Mouse (Mus musculus): ENCODE measurements around the gene Agrn.

Agrn gene

GRCm38 (mm10) chr4:156197131-156197828 is at the start of gene Agrn:
Gene Agrn (minus strand): TSS chr4:156197488.
- DNase-seq (ENCODE audit: low spot score) = peak; percentile 79

- DNase-seq (ENCODE audit: low spot score) = no peak
Observed at GRCm38 (mm10) chr4:156236651-156237447, 39.6 kb upstream of the Agrn start.

GRCm38 (mm10) chr4:156235808-156236533 is 38.7 kb upstream of the Agrn start, which contains the start of gene Noc2l:
Gene Noc2l (plus strand): TSS chr4:156236010.
- peak; percentile 92 for DNase-seq (ENCODE audit: low spot score)

- DNase-seq (ENCODE audit: low spot score) = no peak
Observed at GRCm38 (mm10) chr4:156235360-156235770, 38.1 kb upstream of the Agrn start.

- DNase-seq (ENCODE audit: low spot score) = peak; percentile 83
Observed at GRCm38 (mm10) chr4:156234701-156235213, 37.5 kb upstream of the Agrn start, which contains the start of gene Plekhn1. Gene Plekhn1 (minus strand): TSS chr4:156234857.

GRCm38 (mm10) chr4:156234021-156234501 is 36.8 kb upstream of the Agrn start:
- DNase-seq (ENCODE audit: low spot score) = no peak

GRCm38 (mm10) chr4:156228393-156229024 is 31.2 kb upstream of the Agrn start:
- no peak for DNase-seq (ENCODE audit: low spot score)

GRCm38 (mm10) chr4:156227752-156228392 is 30.6 kb upstream of the Agrn start:
- no peak for DNase-seq (ENCODE audit: low spot score)

- no peak for DNase-seq (ENCODE audit: low spot score)
Observed at GRCm38 (mm10) chr4:156224276-156224675, 27.0 kb upstream of the Agrn start.

- no peak for DNase-seq (ENCODE audit: low spot score)
Observed at GRCm38 (mm10) chr4:156219936-156220335, 22.6 kb upstream of the Agrn start.

GRCm38 (mm10) chr4:156217838-156218237 is 20.6 kb upstream of the Agrn start:
- DNase-seq (ENCODE audit: low spot score) = no peak

GRCm38 (mm10) chr4:156217022-156217669 is 19.9 kb upstream of the Agrn start:
- no peak for DNase-seq (ENCODE audit: low spot score)

GRCm38 (mm10) chr4:156216196-156216595 is 18.9 kb upstream of the Agrn start:
- no peak for DNase-seq (ENCODE audit: low spot score)

- no peak for DNase-seq (ENCODE audit: low spot score)
Observed at GRCm38 (mm10) chr4:156215649-156216048, 18.4 kb upstream of the Agrn start, which contains the start of gene Perm1. Gene Perm1 (plus strand): TSS chr4:156215868.

- no peak for DNase-seq (ENCODE audit: low spot score)
Observed at GRCm38 (mm10) chr4:156213134-156213533, 15.8 kb upstream of the Agrn start.

- DNase-seq (ENCODE audit: low spot score) = no peak
Observed at GRCm38 (mm10) chr4:156209963-156210635, 12.8 kb upstream of the Agrn start.

GRCm38 (mm10) chr4:156208872-156209271 is 11.6 kb upstream of the Agrn start:
- no peak for DNase-seq (ENCODE audit: low spot score)

- no peak for DNase-seq (ENCODE audit: low spot score)
Observed at GRCm38 (mm10) chr4:156203413-156204131, 6.3 kb upstream of the Agrn start.

- no peak for DNase-seq (ENCODE audit: low spot score)
Observed at GRCm38 (mm10) chr4:156203001-156203412, 5.7 kb upstream of the Agrn start, which contains the start of gene AW011738. Gene AW011738 (plus strand): TSS chr4:156203304.
